Mouse (Mus musculus) MEL (cell line): ENCODE measurements around the gene Faiml. TPM values are rescaled to one million over a fixed set of nuclear protein-coding genes. Genes with fewer than 3 reads are reported as not detected.
A peak's percentile ranks its signal among the peaks of the same experiment; 100 is the strongest.

Experiments
- DNase-seq: peaks from one replicate; pipeline ENCODE4 v3.0.0; 2011; ENCODE audit warnings: low read depth, low spot score
- H3K27ac ChIP-seq: 2 replicates; pipeline ENCODE4 v1.5.1; 2012; ENCODE audit warnings: low read depth, mild to moderate bottlenecking, control low read depth, low read length, moderate library complexity; ENCODE audit not compliant: control insufficient read depth
- H3K27me3 ChIP-seq, 2 experiments: fragments of 150-350 bp in 1 of 2; sonication (generic) in 1 of 2; 2 replicates each; pipeline ENCODE4 v1.6.1; 2012; ENCODE audit warnings: low read length in 2 of 2, mild to moderate bottlenecking in 2 of 2, improper control_type of control experiment in 1 of 2, moderate library complexity in 1 of 2; ENCODE audit not compliant: insufficient read depth in 2 of 2, control insufficient read depth in 1 of 2
- H3K36me3 ChIP-seq, 2 experiments: 2 replicates each; pipeline ENCODE4 v1.6.1; 2012 to 2014; ENCODE audit warnings: low read length in 2 of 2, improper control_type of control experiment in 1 of 2, inconsistent platforms in 1 of 2, mild to moderate bottlenecking in 1 of 2; ENCODE audit not compliant: insufficient read depth in 2 of 2, control insufficient read depth in 1 of 2
- H3K4me1 ChIP-seq, 2 experiments: fragments of 150-350 bp in 1 of 2; sonication (generic) in 1 of 2; 2 replicates each; pipeline ENCODE4 v1.6.1; 2012; ENCODE audit warnings: low read length in 2 of 2, improper control_type of control experiment in 1 of 2, mild to moderate bottlenecking in 1 of 2; ENCODE audit not compliant: insufficient read depth in 2 of 2, control insufficient read depth in 1 of 2
- H3K4me3 ChIP-seq, 2 experiments: fragments of 150-350 bp in 1 of 2; sonication (generic) in 1 of 2; 2 replicates each; pipeline ENCODE4 v1.5.1; 2012; ENCODE audit warnings: low read depth in 2 of 2, low read length in 2 of 2, mild to moderate bottlenecking in 2 of 2, moderate library complexity in 2 of 2, control low read depth in 1 of 2, improper control_type of control experiment in 1 of 2; ENCODE audit not compliant: control insufficient read depth in 1 of 2, insufficient read depth in 1 of 2
- H3K79me2 ChIP-seq: 2 replicates; pipeline ENCODE4 v1.6.1; 2012; ENCODE audit warnings: mild to moderate bottlenecking, low read length, moderate library complexity; ENCODE audit not compliant: control insufficient read depth, poor library complexity, insufficient read depth
- H3K9ac ChIP-seq: 2 replicates; pipeline ENCODE4 v1.6.1; 2012; ENCODE audit warnings: low read depth, mild to moderate bottlenecking, control low read depth, low read length, moderate library complexity; ENCODE audit not compliant: control insufficient read depth, poor library complexity, severe bottlenecking
- H3K9me3 ChIP-seq: fragments of 150-350 bp; sonication (generic); replicated peaks from 2 replicates; pipeline ENCODE4 v1.6.1; 2012; ENCODE audit warnings: mild to moderate bottlenecking, low read length, improper control_type of control experiment, moderate library complexity; ENCODE audit not compliant: insufficient read depth
- CTCF ChIP-seq, 3 experiments: IDR thresholded peaks in 2 of 3; conservative IDR thresholded peaks in 1 of 3; 2 replicates each; pipeline ENCODE4 v1.5.1; 2011 to 2012; ENCODE audit warnings: low read length in 3 of 3, low read depth in 2 of 3, mild to moderate bottlenecking in 2 of 3, improper control_type of control experiment in 1 of 3, inconsistent platforms in 1 of 3, mixed read lengths in 1 of 3, moderate library complexity in 1 of 3; ENCODE audit not compliant: control insufficient read depth in 1 of 3, insufficient read depth in 1 of 3, poor library complexity in 1 of 3, severe bottlenecking in 1 of 3
- E2F4 ChIP-seq: IDR thresholded peaks from 2 replicates; pipeline ENCODE4 v1.6.1; 2011; ENCODE audit warnings: low read depth, low read length, improper control_type of control experiment, borderline replicate concordance
- ELF1 ChIP-seq: IDR thresholded peaks from 2 replicates; pipeline ENCODE4 v1.6.1; 2014; ENCODE audit warnings: low read depth, mild to moderate bottlenecking, inconsistent platforms, low read length, improper control_type of control experiment, moderate library complexity
- EP300 ChIP-seq, 2 experiments: IDR thresholded peaks; 2 replicates each; pipeline ENCODE4 v1.6.1; 2011; ENCODE audit warnings: improper control_type of control experiment in 2 of 2, low read length in 2 of 2, low read depth in 1 of 2, mild to moderate bottlenecking in 1 of 2
- GATA1 ChIP-seq: IDR thresholded peaks from 2 replicates; pipeline ENCODE4 v1.6.1; 2011; ENCODE audit warnings: low read depth, low read length, improper control_type of control experiment
- HCFC1 ChIP-seq: IDR thresholded peaks from 2 replicates; pipeline ENCODE4 v1.6.1; 2012; ENCODE audit warnings: low read depth, mild to moderate bottlenecking, inconsistent platforms, low read length, improper control_type of control experiment, moderate library complexity
- JUND ChIP-seq: IDR thresholded peaks from 2 replicates; pipeline ENCODE4 v1.6.1; 2011; ENCODE audit warnings: low read depth, mild to moderate bottlenecking, improper control_type of control experiment, low read length
- MAX ChIP-seq: IDR thresholded peaks from 2 replicates; pipeline ENCODE4 v1.6.1; 2011; ENCODE audit warnings: low read length, improper control_type of control experiment
- MAZ ChIP-seq: IDR thresholded peaks from 2 replicates; pipeline ENCODE4 v1.6.1; 2012; ENCODE audit warnings: low read depth, mild to moderate bottlenecking, inconsistent platforms, low read length, improper control_type of control experiment
- MEF2A ChIP-seq: IDR thresholded peaks from 2 replicates; pipeline ENCODE4 v1.6.1; 2014; ENCODE audit warnings: low read depth, mild to moderate bottlenecking, inconsistent platforms, low read length, improper control_type of control experiment; ENCODE audit not compliant: poor library complexity, insufficient replicate concordance, severe bottlenecking; ENCODE audit errors: extremely low read depth
- MYB ChIP-seq: IDR thresholded peaks from 2 replicates; pipeline ENCODE4 v1.6.1; 2011; ENCODE audit warnings: mild to moderate bottlenecking, low read depth, low read length, improper control_type of control experiment
- MYC ChIP-seq: IDR thresholded peaks from 2 replicates; pipeline ENCODE4 v1.6.1; 2011; ENCODE audit warnings: low read depth, mild to moderate bottlenecking, low read length, improper control_type of control experiment, moderate library complexity
- NELFE ChIP-seq: IDR thresholded peaks from 2 replicates; pipeline ENCODE4 v1.6.1; 2011; ENCODE audit warnings: low read depth, low read length, improper control_type of control experiment
- NRF1 ChIP-seq: IDR thresholded peaks from 2 replicates; pipeline ENCODE4 v1.6.1; 2014; ENCODE audit warnings: low read depth, mild to moderate bottlenecking, inconsistent platforms, low read length, improper control_type of control experiment, moderate library complexity; ENCODE audit not compliant: poor library complexity, insufficient read depth, severe bottlenecking
- POLR2A ChIP-seq, 2 experiments: IDR thresholded peaks; 2 replicates each; pipeline ENCODE4 v1.6.1; 2011 to 2012; ENCODE audit warnings: low read length in 2 of 2, mild to moderate bottlenecking in 2 of 2, control low read depth in 1 of 2, improper control_type of control experiment in 1 of 2, low read depth in 1 of 2, moderate library complexity in 1 of 2; ENCODE audit not compliant: control insufficient read depth in 1 of 2, insufficient read depth in 1 of 2, poor library complexity in 1 of 2
- SIN3A ChIP-seq: IDR thresholded peaks from 2 replicates; pipeline ENCODE4 v1.6.1; 2012; ENCODE audit warnings: low read length, improper control_type of control experiment, inconsistent platforms
- SMC3 ChIP-seq: IDR thresholded peaks from 2 replicates; pipeline ENCODE4 v1.6.1; 2011; ENCODE audit warnings: low read depth, low read length, improper control_type of control experiment
- TBP ChIP-seq: IDR thresholded peaks from 2 replicates; pipeline ENCODE4 v1.8.0; 2011; ENCODE audit warnings: low read depth, low read length, improper control_type of control experiment
- UBTF ChIP-seq: IDR thresholded peaks from 2 replicates; pipeline ENCODE4 v1.6.1; 2012; ENCODE audit warnings: low read depth, mild to moderate bottlenecking, inconsistent platforms, low read length, improper control_type of control experiment, moderate library complexity, borderline replicate concordance; ENCODE audit not compliant: insufficient read depth
- USF1 ChIP-seq: IDR thresholded peaks from 2 replicates; pipeline ENCODE4 v1.6.1; 2014; ENCODE audit warnings: low read depth, mild to moderate bottlenecking, inconsistent platforms, low read length, improper control_type of control experiment, moderate library complexity
- USF2 ChIP-seq, 2 experiments: IDR thresholded peaks; 2 replicates each; pipeline ENCODE4 v1.6.1; 2011 to 2012; ENCODE audit warnings: improper control_type of control experiment in 2 of 2, low read length in 2 of 2, borderline replicate concordance in 1 of 2, inconsistent platforms in 1 of 2, low read depth in 1 of 2, mild to moderate bottlenecking in 1 of 2; ENCODE audit not compliant: insufficient read depth in 1 of 2
- ZC3H11A ChIP-seq: IDR thresholded peaks from 2 replicates; pipeline ENCODE4 v1.6.1; 2012; ENCODE audit warnings: low read depth, mild to moderate bottlenecking, inconsistent platforms, low read length, improper control_type of control experiment
- ZMIZ1 ChIP-seq: IDR thresholded peaks from 2 replicates; pipeline ENCODE4 v1.6.1; 2012; ENCODE audit warnings: low read depth, mild to moderate bottlenecking, inconsistent platforms, low read length, improper control_type of control experiment, moderate library complexity
- polyA plus RNA-seq, 2 experiments: library from polyadenylated mRNA; stranded (reverse) in 1 of 2; unstranded in 1 of 2; fragments of >175 nt in 1 of 2; fragments of >200 nt in 1 of 2; gene quantifications; 2 replicates each; pipeline versions ENCODE4 v1.2.1 to v1.2.4; 2012; ENCODE audit warnings: low replicate concordance in 2 of 2, low read depth in 1 of 2; ENCODE audit not compliant: insufficient read length in 2 of 2, insufficient read depth in 1 of 2, missing spikeins in 1 of 2
- total RNA-seq: library from RNA; depleted of rRNA; stranded (reverse); fragments of 300-350 nt; gene quantifications from 2 replicates; pipeline ENCODE4 v1.2.3, GENCODE M21; 2012

Gene Faiml
- total and polyA plus RNA-seq, 3 experiments, result not detected

GRCm38 (mm10) chr9:99243190-99243894 lies 6.3 kb upstream of the Faiml start, which contains the start of gene Cep70:
TSS of gene Cep70 (plus strand) at chr9:99243367.
- TF ChIP-seq NRF1 (no peak), MYC (0 out of 2 replicates have a peak, but pooled peaks have one; percentile 37), MAX (0 out of 2 replicates have a peak, but pooled peaks have one; percentile 49), MEF2A (no peak), E2F4 (peak; percentile 22; the same call in 1 of the 2 replicates), USF2 (IDR thresholded peaks at IDR 0.05; ENCODE audit: borderline replicate concordance in 1 of 2, insufficient read depth in 1 of 2, low read depth in 1 of 2, low read length in 2 of 2) (no peak), ZC3H11A (no peak), SMC3 (no peak), TBP (no peak), HCFC1 (peak; percentile 77), MAZ (peak; percentile 54; the same call in 1 of the 2 replicates), USF1 (no peak), EP300 (IDR thresholded peaks at IDR 0.05; ENCODE audit: low read depth in 1 of 2, low read length in 2 of 2) (peak; percentile 18 to 59; a peak in 2 of 4 replicates), UBTF (no peak), POLR2A (IDR thresholded peaks at IDR 0.05; ENCODE audit: control insufficient read depth in 1 of 2, insufficient read depth in 1 of 2, low read depth in 1 of 2, low read length in 2 of 2, poor library complexity in 1 of 2) (peak; percentile 79 to 87), ELF1 (peak; percentile 29; the same call in 1 of the 2 replicates), JUND (no peak), ZMIZ1 (peak; percentile 81), NELFE (peak; percentile 79), MYB (peak; percentile 92), CTCF (IDR thresholded peaks at IDR 0.05 in 2 of 3, conservative IDR thresholded peaks at IDR 0.05 in 1 of 3; ENCODE audit: control insufficient read depth in 1 of 3, insufficient read depth in 1 of 3, low read depth in 2 of 3, low read length in 3 of 3, poor library complexity in 1 of 3, severe bottlenecking in 1 of 3) (no peak), SIN3A (peak; percentile 14), GATA1 (no peak)
- TF ChIP-seq, all 39 proteins: peak for 12
- H3K36me3 ChIP-seq, result peaks cover 0 to 27% of the 10 kb centered on the region in 2 experiments; a peak in 2 of 4 replicates
- H3K9ac ChIP-seq, result peak within 1 kb of the TSS; percentile 82
- peak within 1 kb of the TSS; percentile 100 for H3K27ac ChIP-seq
- peaks cover 13% of the 10 kb centered on the region in 2 experiments for H3K4me1 ChIP-seq
- no peaks in the 10 kb centered on the region for H3K27me3 ChIP-seq
- H3K79me2 ChIP-seq, result peaks cover 5% of the 10 kb centered on the region
- no peaks in the 10 kb centered on the region for H3K9me3 ChIP-seq
- H3K4me3 ChIP-seq, result peak within 1 kb of the TSS; percentile 95 to 98
- DNase-seq, result peak; percentile 83
